In the genomic region with DNA sequence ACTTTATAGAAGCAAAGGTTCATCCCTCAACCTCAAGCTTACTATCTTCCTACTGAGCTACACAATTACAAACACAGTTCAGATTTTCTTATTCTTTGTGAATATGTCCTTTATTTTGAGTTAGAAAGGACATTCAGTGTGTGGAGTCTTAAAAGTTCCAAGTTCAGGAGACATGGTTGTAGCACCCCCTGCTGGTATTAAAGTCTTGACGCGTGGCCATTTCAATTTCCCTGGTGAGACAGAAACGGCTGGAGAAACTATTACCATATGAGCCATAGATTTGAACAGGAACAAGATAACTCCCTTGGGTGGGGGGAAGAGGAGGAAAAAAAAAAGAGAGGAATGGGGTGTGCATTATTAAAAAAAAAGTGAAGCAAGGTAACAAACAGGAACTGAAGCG, we compare ENCODE assay signal across 8 mouse cellular contexts.
A peak's percentile ranks its signal among the peaks of the same experiment; 100 is the strongest.
DNase-seq lines count a peak whose midpoint lies in the region; ATAC-seq and TF ChIP-seq lines count a peak whose summit lies in the region.
"Had no signal": no experiment of that assay in that cellular context is flagged by ENCODE, and none has a peak within 500 bp of the region (broad histone marks: within the 10 kb centered on the region; RNA-seq: fewer than 3 reads in every experiment).

No protein-coding gene starts in this region.

- H3K27ac ChIP-seq in midbrain, embryonic 14.5 days (replicated peaks; ENCODE audit: low read depth, low read length), result no peak overlapping the region
- H3K27ac ChIP-seq in midbrain, embryonic 13.5 days, result no peak overlapping the region
- no peak overlapping the region for H3K27ac ChIP-seq in intestine, postnatal 0 days (ENCODE audit: low read depth, low read length)
- no peak overlapping the region for H3K27ac ChIP-seq in limb, embryonic 13.5 days
- H3K27ac ChIP-seq: neural tube, embryonic 12.5 days had no signal

- WGBS in midbrain, embryonic 14.5 days, result 36% methylated on average over 4 of the region's 4 CpGs
- 44% methylated on average over 4 of the region's 4 CpGs for whole genome bisulfite sequencing in midbrain, embryonic 13.5 days
- 32% methylated on average over 4 of the region's 4 CpGs for WGBS in intestine, postnatal 0 days
- WGBS in limb, embryonic 13.5 days, result 26% methylated on average over 4 of the region's 4 CpGs

- H3K36me3 ChIP-seq in midbrain, embryonic 14.5 days (ENCODE audit: control insufficient read depth, insufficient read depth, low read length), result no peaks in the 10 kb centered on the region
- H3K36me3 ChIP-seq in midbrain, embryonic 13.5 days, result no peaks in the 10 kb centered on the region
- no peaks in the 10 kb centered on the region for H3K36me3 ChIP-seq in intestine, postnatal 0 days (ENCODE audit: control insufficient read depth, insufficient read depth)
- no peaks in the 10 kb centered on the region for H3K36me3 ChIP-seq in limb, embryonic 13.5 days
- H3K36me3 ChIP-seq: neural tube, embryonic 12.5 days had no signal

- H3K9me3 ChIP-seq in midbrain, embryonic 14.5 days (ENCODE audit: control insufficient read depth, low read length), result no peaks in the 10 kb centered on the region
- H3K9me3 ChIP-seq in midbrain, embryonic 13.5 days, result no peaks in the 10 kb centered on the region
- H3K9me3 ChIP-seq in intestine, postnatal 0 days (ENCODE audit: control insufficient read depth), result no peaks in the 10 kb centered on the region
- H3K9me3 ChIP-seq in limb, embryonic 13.5 days, result no peaks in the 10 kb centered on the region
- H3K9me3 ChIP-seq: neural tube, embryonic 12.5 days had no signal

- TF ChIP-seq CTCF in intestine, postnatal 0 days (IDR thresholded peaks at IDR 0.05; ENCODE audit: low read depth), result peak; percentile 86

- no peaks in the 10 kb centered on the region for H3K27me3 ChIP-seq in midbrain, embryonic 14.5 days (ENCODE audit: control insufficient read depth, insufficient read depth, low read length)
- no peaks in the 10 kb centered on the region for H3K27me3 ChIP-seq in midbrain, embryonic 13.5 days
- H3K27me3 ChIP-seq in intestine, postnatal 0 days (replicated peaks; ENCODE audit: control insufficient read depth, insufficient read depth, low read length), result no peaks in the 10 kb centered on the region
- no peaks in the 10 kb centered on the region for H3K27me3 ChIP-seq in limb, embryonic 13.5 days
- H3K27me3 ChIP-seq: neural tube, embryonic 12.5 days had no signal

- H3K4me1 ChIP-seq in midbrain, embryonic 14.5 days (ENCODE audit: control insufficient read depth, insufficient read depth, low read length), result 0 out of 2 replicates have a peak, but pooled peaks cover 5% of the 10 kb centered on the region
- peaks cover 9% of the 10 kb centered on the region; the same call in 1 of the 2 replicates for H3K4me1 ChIP-seq in midbrain, embryonic 13.5 days (replicated peaks)
- 0 out of 2 replicates have a peak, but pooled peaks cover 2% of the 10 kb centered on the region for H3K4me1 ChIP-seq in intestine, postnatal 0 days (replicated peaks; ENCODE audit: control insufficient read depth, insufficient read depth, low read length)
- no peaks in the 10 kb centered on the region for H3K4me1 ChIP-seq in limb, embryonic 13.5 days

- no peak for ATAC-seq in midbrain, embryonic 14.5 days (ENCODE audit: low FRiP score, low TSS enrichment)
- ATAC-seq in midbrain, embryonic 13.5 days, result no peak
- ATAC-seq in intestine, postnatal 0 days, result no peak
- peak; percentile 24; the same call in 1 of the 2 replicates for ATAC-seq in limb, embryonic 13.5 days (ENCODE audit: low FRiP score, low read depth)

- no peak overlapping the region for H3K4me3 ChIP-seq in midbrain, embryonic 14.5 days (replicated peaks; ENCODE audit: low read depth, low read length)
- H3K4me3 ChIP-seq in midbrain, embryonic 13.5 days (replicated peaks), result no peak overlapping the region
- H3K4me3 ChIP-seq in intestine, postnatal 0 days (ENCODE audit: low read depth, low read length), result no peak overlapping the region
- no peak overlapping the region for H3K4me3 ChIP-seq in limb, embryonic 13.5 days
- H3K4me3 ChIP-seq: neural tube, embryonic 12.5 days had no signal

- H3K9ac ChIP-seq in midbrain, embryonic 14.5 days (replicated peaks; ENCODE audit: low read length), result no peak overlapping the region
- H3K9ac ChIP-seq in midbrain, embryonic 13.5 days (replicated peaks), result no peak overlapping the region
- no peak overlapping the region for H3K9ac ChIP-seq in intestine, postnatal 0 days (ENCODE audit: low read depth, low read length)
- H3K9ac ChIP-seq in limb, embryonic 13.5 days, result no peak overlapping the region
- H3K9ac ChIP-seq: neural tube, embryonic 12.5 days had no signal

- peak; percentile 84 for DNase-seq in midbrain, embryonic 14.5 days
- peak; percentile 29 to 50 for DNase-seq in adrenal gland, adult 18-20 months (ENCODE audit: low spot score in 2 of 2)
- peak; percentile 25 for DNase-seq in embryo, embryonic 9.5 days (ENCODE audit: extremely low spot score)
- DNase-seq in right cerebral cortex, adult 2 months (ENCODE audit: low spot score in 2 of 2), result peak; percentile 61 to 67

- H3K4me2 ChIP-seq in midbrain, embryonic 14.5 days (ENCODE audit: low read length), result no peak overlapping the region
- H3K4me2 ChIP-seq in midbrain, embryonic 13.5 days (replicated peaks), result no peak overlapping the region
- no peak overlapping the region for H3K4me2 ChIP-seq in intestine, postnatal 0 days (replicated peaks; ENCODE audit: low read depth)
- H3K4me2 ChIP-seq in limb, embryonic 13.5 days (replicated peaks), result no peak overlapping the region
- H3K4me2 ChIP-seq: neural tube, embryonic 12.5 days had no signal

Comparison
In these comparisons a context has a peak if more than half of its experiments do, and no peak if none do; other contexts are left out.
1. DNase-seq: peak in every context shown above with its lines; median percentile 84 in midbrain, embryonic 14.5 days; 64 in right cerebral cortex, adult 2 months; 40 in adrenal gland, adult 18-20 months; 25 in embryo, embryonic 9.5 days.